Mouse (Mus musculus): Measurements from ENCODE around the gene Rnaseh2b. TPM values are rescaled to one million over a fixed set of nuclear protein-coding genes. Genes with fewer than 3 reads are reported as not detected.

The Rnaseh2b gene
- polyA plus RNA-seq, 1 experiment from 2014 or later, result 69.1 TPM

DNA sequence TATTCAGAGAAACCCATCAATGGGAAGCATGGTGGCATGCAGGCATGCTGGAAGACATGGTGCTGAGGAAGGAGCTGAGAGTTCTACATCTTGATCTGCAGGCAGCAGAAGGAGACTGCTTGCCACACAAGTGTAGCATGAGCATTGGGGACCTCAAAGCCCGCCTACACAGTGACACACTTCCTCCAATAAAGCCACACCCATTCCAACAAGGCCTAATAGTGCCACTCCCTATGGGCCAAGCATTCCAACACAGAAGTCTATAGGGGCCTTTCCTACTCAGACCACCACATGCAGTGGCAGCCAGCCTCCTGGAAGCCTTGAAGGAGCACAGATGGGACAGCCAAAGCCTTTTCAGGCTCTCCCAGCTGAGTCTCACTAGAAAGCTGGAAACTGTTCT, 46.8 kb downstream of the Rnaseh2b start:
- Histone ChIP-seq H3K27ac (ENCODE audit: poor library complexity, severe bottlenecking) (no peak overlapping the region), H3K4me2 (no peak overlapping the region), H3K36me3 (peaks cover 4% of the 10 kb centered on the region), H3K4me3 (no peak overlapping the region), H3K9me3 (replicated peaks) (no peaks in the 10 kb centered on the region), H3K4me1 (replicated peaks) (peaks cover 33% of the 10 kb centered on the region), H3K9ac (no peak overlapping the region), H3K27me3 (replicated peaks) (no peaks in the 10 kb centered on the region)
- WGBS, result 81% methylated on average over 1 of the region's 1 CpGs
- no peak for ATAC-seq (ENCODE audit: insufficient number of reproducible peaks, low FRiP score)

DNA sequence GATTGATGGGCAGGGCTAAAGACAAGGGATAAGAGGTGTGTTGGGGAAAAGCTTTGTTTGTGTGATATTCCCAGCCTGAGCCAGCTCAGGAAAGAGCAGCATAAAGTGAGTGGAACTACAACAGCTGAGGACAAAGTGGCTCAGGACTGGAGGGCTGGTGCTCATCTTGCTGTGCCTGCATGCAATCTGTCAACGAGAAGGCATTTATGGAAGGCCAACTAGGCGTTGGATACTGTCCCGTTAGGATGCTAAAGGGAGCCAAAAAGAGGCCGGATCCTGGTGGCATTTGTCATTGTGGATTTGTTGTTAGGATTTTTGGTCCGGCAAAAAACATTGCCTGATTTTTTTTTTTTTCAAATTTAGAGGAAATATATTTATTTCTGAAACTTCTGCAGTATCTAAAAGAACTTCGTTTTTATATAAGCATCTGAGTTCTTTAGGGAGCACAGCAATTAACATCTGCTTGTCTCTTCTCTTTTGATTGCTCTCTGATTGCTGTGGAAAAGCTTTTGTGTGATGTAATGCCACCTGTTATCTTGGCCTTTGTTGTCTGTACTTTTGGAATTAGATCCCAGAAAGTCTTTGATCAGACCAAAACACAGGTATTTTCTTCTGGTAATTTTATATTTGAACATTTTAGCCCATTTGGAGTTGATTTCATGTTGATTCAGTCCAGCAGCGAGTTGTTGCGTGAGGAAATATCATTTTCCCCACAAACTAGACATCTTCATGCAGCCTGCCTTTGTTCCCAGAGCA, 49.7 kb downstream of the Rnaseh2b start:
- peak overlapping the region; percentile 25; the same call in 1 of the 2 replicates for H3K9ac ChIP-seq
- no peaks in the 10 kb centered on the region for H3K27me3 ChIP-seq (replicated peaks)
- peaks cover 4% of the 10 kb centered on the region for H3K36me3 ChIP-seq
- no peaks in the 10 kb centered on the region for H3K9me3 ChIP-seq (replicated peaks)
- no peak for ATAC-seq (ENCODE audit: insufficient number of reproducible peaks, low FRiP score)
- peak overlapping the region; percentile 35 for H3K4me2 ChIP-seq
- H3K4me1 ChIP-seq (replicated peaks), result peaks cover 33% of the 10 kb centered on the region
- 48% methylated on average over 8 of the region's 8 CpGs for WGBS
- H3K27ac ChIP-seq (ENCODE audit: poor library complexity, severe bottlenecking), result peak overlapping the region; percentile 57
- H3K4me3 ChIP-seq, result no peak overlapping the region

DNA sequence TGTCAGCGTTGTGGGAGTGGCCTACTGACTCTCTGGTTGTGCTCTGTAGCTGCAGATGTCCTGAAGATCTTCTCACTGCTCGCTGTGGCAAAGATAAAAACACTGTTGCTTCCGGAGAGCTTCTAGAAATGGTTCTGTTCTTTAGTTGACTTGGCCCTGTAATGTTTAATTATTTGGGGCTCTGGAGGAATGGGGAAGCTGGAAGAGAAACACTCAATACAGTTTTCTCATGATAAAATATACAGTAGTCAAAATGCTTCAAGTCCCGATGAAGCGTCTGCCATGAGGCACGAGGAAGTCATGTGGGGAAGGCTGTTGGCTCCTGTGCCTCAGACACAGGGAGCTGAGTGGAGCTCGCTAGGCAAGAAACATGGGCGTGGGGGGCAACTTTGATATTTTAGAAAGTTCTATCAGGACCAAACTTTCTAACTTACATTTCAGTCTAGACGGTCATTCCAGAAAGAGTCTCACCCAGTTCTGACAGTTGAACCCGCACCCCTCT, 50.3 kb downstream of the Rnaseh2b start:
- Histone ChIP-seq H3K9me3 (replicated peaks) (no peaks in the 10 kb centered on the region), H3K9ac (no peak overlapping the region; the same call in 1 of the 2 replicates), H3K27ac (ENCODE audit: poor library complexity, severe bottlenecking) (peak overlapping the region; percentile 57; the same call in 1 of the 2 replicates), H3K4me1 (replicated peaks) (peaks cover 39% of the 10 kb centered on the region), H3K36me3 (peaks cover 4% of the 10 kb centered on the region), H3K27me3 (replicated peaks) (no peaks in the 10 kb centered on the region), H3K4me2 (peak overlapping the region; percentile 35), H3K4me3 (no peak overlapping the region)
- no peak for ATAC-seq (ENCODE audit: insufficient number of reproducible peaks, low FRiP score)
- WGBS, result 45% methylated on average over 10 of the region's 10 CpGs

DNA sequence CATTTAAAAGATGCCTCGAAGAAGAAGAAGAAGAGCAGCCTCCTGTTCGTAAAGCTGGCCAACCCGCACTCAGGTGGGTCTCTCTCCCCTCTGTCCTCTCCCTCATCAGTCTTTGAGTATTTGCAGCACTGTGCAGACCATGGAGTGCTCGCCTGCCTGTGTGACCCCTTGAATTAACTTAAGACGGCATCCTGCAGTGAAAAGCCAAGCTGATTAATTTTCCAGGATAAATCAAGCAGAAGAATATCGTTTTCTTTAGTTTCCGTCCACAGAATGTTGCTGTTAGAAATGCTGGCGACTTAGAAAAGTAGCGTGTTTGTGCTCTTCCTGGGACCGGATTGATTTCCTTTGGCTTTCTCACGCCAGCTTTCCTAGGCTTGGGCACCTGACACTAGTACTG, 54.2 kb downstream of the Rnaseh2b start:
- Histone ChIP-seq H3K27me3 (replicated peaks) (no peaks in the 10 kb centered on the region), H3K4me1 (replicated peaks) (peaks cover 31% of the 10 kb centered on the region), H3K27ac (ENCODE audit: poor library complexity, severe bottlenecking) (no peak overlapping the region), H3K36me3 (peaks cover 23% of the 10 kb centered on the region), H3K9ac (no peak overlapping the region), H3K4me2 (no peak overlapping the region), H3K9me3 (replicated peaks) (no peaks in the 10 kb centered on the region), H3K4me3 (no peak overlapping the region)
- 87% methylated on average over 11 of the region's 11 CpGs for WGBS
- ATAC-seq (ENCODE audit: insufficient number of reproducible peaks, low FRiP score), result no peak

DNA sequence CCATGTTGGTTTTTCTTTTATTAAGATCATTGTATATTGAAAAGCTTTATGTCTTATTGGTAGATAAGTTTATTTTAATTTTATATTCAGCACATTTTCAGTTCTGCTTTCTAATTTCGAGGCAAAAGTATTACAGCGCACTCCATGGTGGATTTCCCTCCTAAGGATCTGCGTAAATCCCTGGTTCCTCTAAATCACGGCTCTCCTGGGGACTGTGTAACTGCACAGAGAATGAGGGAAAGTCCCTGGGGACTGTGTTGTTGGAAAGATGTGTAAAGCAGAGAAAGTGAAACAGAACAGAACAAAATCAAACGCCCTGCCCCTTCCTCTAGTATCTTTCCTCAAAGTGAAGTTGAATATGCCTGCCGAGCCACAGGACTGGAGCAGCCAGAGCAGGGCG, 54.7 kb downstream of the Rnaseh2b start:
- no peak overlapping the region for H3K4me3 ChIP-seq
- H3K36me3 ChIP-seq, result peaks cover 26% of the 10 kb centered on the region
- 81% methylated on average over 7 of the region's 7 CpGs for WGBS
- H3K4me1 ChIP-seq (replicated peaks), result peaks cover 27% of the 10 kb centered on the region
- no peak for ATAC-seq (ENCODE audit: insufficient number of reproducible peaks, low FRiP score)
- H3K27me3 ChIP-seq (replicated peaks), result no peaks in the 10 kb centered on the region
- no peaks in the 10 kb centered on the region for H3K9me3 ChIP-seq (replicated peaks)
- no peak overlapping the region for H3K4me2 ChIP-seq
- 0 out of 2 replicates have a peak overlapping the region, but pooled peaks have one; percentile 9 for H3K9ac ChIP-seq
- no peak overlapping the region for H3K27ac ChIP-seq (ENCODE audit: poor library complexity, severe bottlenecking)

GRCm38 (mm10) chr14:62349786-62350185, 57.4 kb downstream of the Rnaseh2b start:
- H3K9ac ChIP-seq, result no peak overlapping the region
- no peaks in the 10 kb centered on the region for H3K27me3 ChIP-seq (replicated peaks)
- 69% methylated on average over 5 of the region's 5 CpGs for WGBS
- ATAC-seq (ENCODE audit: insufficient number of reproducible peaks, low FRiP score), result no peak
- H3K27ac ChIP-seq (ENCODE audit: poor library complexity, severe bottlenecking), result 0 out of 2 replicates have a peak overlapping the region, but pooled peaks have one; percentile 1
- no peak overlapping the region for H3K4me3 ChIP-seq
- no peaks in the 10 kb centered on the region for H3K9me3 ChIP-seq (replicated peaks)
- H3K4me1 ChIP-seq (replicated peaks), result peaks cover 12% of the 10 kb centered on the region
- H3K36me3 ChIP-seq, result peaks cover 35% of the 10 kb centered on the region
- no peak overlapping the region for H3K4me2 ChIP-seq

DNA sequence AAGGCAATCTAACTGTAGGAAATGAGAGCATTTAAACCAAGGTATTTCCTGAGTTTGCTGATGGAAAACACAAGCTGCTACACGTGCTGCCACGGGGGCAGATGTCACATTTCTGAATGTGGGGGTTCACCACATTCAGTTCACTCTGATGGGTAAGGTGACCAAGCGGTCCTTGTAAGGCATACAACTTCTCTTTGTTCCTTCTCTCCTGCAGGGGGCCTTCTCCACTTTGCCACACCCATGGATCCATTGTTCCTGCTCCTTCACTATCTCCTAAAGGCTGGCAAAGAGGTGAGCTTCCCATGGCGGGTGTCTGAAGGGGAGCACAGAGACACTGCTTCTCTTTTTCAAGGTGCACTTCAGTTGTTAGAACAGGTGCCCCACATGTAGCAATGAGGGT, 57.8 kb downstream of the Rnaseh2b start:
- Histone ChIP-seq H3K27ac (ENCODE audit: poor library complexity, severe bottlenecking) (no peak overlapping the region), H3K4me1 (replicated peaks) (peaks cover 12% of the 10 kb centered on the region), H3K4me3 (no peak overlapping the region), H3K27me3 (replicated peaks) (no peaks in the 10 kb centered on the region), H3K4me2 (no peak overlapping the region), H3K36me3 (peaks cover 35% of the 10 kb centered on the region), H3K9me3 (replicated peaks) (no peaks in the 10 kb centered on the region), H3K9ac (no peak overlapping the region)
- 78% methylated on average over 4 of the region's 4 CpGs for WGBS
- no peak for ATAC-seq (ENCODE audit: insufficient number of reproducible peaks, low FRiP score)

GRCm38 (mm10) chr14:62350890-62351289, 58.5 kb downstream of the Rnaseh2b start:
- H3K4me2 ChIP-seq, result no peak overlapping the region
- H3K36me3 ChIP-seq, result peaks cover 35% of the 10 kb centered on the region
- peaks cover 12% of the 10 kb centered on the region for H3K4me1 ChIP-seq (replicated peaks)
- H3K9ac ChIP-seq, result no peak overlapping the region
- H3K27me3 ChIP-seq (replicated peaks), result no peaks in the 10 kb centered on the region
- WGBS, result 90% methylated on average over 3 of the region's 3 CpGs
- H3K27ac ChIP-seq (ENCODE audit: poor library complexity, severe bottlenecking), result no peak overlapping the region
- H3K9me3 ChIP-seq (replicated peaks), result no peaks in the 10 kb centered on the region
- ATAC-seq (ENCODE audit: insufficient number of reproducible peaks, low FRiP score), result no peak
- no peak overlapping the region for H3K4me3 ChIP-seq

DNA sequence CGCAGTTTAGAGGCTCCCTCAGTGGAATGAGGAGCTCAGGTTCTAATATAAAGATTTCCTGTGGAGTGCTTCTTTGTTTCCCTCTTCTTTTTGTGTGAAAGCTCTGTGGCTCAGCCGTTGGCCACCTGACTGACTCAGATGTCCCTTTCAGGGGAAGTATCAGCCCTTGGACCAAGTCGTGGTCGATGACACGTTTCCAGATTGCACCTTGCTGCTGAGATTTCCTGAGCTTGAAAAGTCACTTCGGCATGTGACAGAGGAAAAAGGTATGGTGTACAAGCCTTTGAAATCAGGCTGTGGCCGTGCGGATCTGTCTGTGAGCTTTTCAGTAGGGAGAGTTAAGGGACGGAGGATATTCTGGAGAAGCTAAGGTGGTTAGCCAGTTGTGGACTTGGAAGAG, 61.0 kb downstream of the Rnaseh2b start:
- WGBS, result 83% methylated on average over 9 of the region's 9 CpGs
- Histone ChIP-seq H3K4me2 (no peak overlapping the region), H3K9me3 (replicated peaks) (no peaks in the 10 kb centered on the region), H3K36me3 (peaks cover 33% of the 10 kb centered on the region), H3K27ac (ENCODE audit: poor library complexity, severe bottlenecking) (no peak overlapping the region), H3K4me3 (no peak overlapping the region), H3K9ac (no peak overlapping the region), H3K4me1 (replicated peaks) (peaks cover 4% of the 10 kb centered on the region; the same call in 1 of the 2 replicates), H3K27me3 (replicated peaks) (no peaks in the 10 kb centered on the region)
- no peak for ATAC-seq (ENCODE audit: insufficient number of reproducible peaks, low FRiP score)

DNA sequence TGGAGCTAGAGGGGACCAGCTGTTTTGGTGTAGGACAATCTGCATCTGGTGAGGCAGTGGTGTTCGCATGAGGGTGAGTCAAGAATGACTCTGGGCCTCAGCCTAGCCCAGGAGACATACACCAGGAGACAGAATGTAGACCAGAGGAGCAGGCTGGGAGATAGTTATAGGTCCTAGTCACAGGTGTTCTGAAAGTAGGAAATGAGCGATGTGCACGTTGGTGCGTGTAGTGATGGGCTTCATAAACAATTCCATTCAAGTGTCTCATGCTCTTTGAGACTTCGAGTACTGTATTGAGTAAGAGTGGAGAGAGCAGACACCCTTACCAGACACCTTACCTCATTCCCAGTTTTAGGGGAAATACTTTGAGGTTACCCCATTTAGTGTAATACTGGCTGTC, 61.4 kb downstream of the Rnaseh2b start:
- Histone ChIP-seq H3K36me3 (peaks cover 35% of the 10 kb centered on the region), H3K9me3 (replicated peaks) (no peaks in the 10 kb centered on the region), H3K9ac (no peak overlapping the region), H3K4me1 (replicated peaks) (peaks cover 4% of the 10 kb centered on the region; the same call in 1 of the 2 replicates), H3K4me2 (no peak overlapping the region), H3K27ac (ENCODE audit: poor library complexity, severe bottlenecking) (no peak overlapping the region), H3K4me3 (no peak overlapping the region), H3K27me3 (replicated peaks) (no peaks in the 10 kb centered on the region)
- no peak for ATAC-seq (ENCODE audit: insufficient number of reproducible peaks, low FRiP score)
- WGBS, result 94% methylated on average over 5 of the region's 5 CpGs

DNA sequence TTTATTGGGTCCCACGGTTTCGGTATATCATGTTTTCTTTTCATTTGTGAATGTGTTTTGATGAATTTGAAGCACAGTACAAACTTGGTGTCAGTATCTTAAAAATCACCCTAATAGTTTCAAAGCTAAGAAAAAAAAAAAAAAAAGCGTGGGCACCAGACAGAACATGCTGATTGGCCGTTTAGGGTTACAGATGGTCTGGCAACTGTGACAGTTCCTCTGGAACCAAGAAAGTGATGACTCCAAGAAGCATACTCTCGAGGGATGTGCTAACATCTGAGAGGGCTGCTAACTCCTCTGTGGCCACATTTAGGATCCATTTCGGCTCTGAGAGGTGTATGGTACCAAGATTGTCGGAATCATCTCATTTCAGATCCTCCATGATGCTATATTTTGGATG, 62.8 kb downstream of the Rnaseh2b start:
- H3K9ac ChIP-seq, result no peak overlapping the region
- no peaks in the 10 kb centered on the region for H3K4me1 ChIP-seq (replicated peaks)
- H3K4me2 ChIP-seq, result no peak overlapping the region
- no peaks in the 10 kb centered on the region for H3K9me3 ChIP-seq (replicated peaks)
- no peak overlapping the region for H3K4me3 ChIP-seq
- H3K27me3 ChIP-seq (replicated peaks), result no peaks in the 10 kb centered on the region
- ATAC-seq (ENCODE audit: insufficient number of reproducible peaks, low FRiP score), result no peak
- 84% methylated on average over 7 of the region's 7 CpGs for whole genome bisulfite sequencing
- no peak overlapping the region for H3K27ac ChIP-seq (ENCODE audit: poor library complexity, severe bottlenecking)
- H3K36me3 ChIP-seq, result peaks cover 27% of the 10 kb centered on the region

All from heart, embryonic 12.5 days (tissue).